Mouse (Mus musculus): ENCODE data around the gene Zbtb3. TPM values are rescaled to one million over a fixed set of nuclear protein-coding genes. Genes with fewer than 3 reads are reported as not detected.

Zbtb3 gene
- polyA plus RNA-seq, 1 experiment from 2014 or later, result 1.5 TPM

DNA sequence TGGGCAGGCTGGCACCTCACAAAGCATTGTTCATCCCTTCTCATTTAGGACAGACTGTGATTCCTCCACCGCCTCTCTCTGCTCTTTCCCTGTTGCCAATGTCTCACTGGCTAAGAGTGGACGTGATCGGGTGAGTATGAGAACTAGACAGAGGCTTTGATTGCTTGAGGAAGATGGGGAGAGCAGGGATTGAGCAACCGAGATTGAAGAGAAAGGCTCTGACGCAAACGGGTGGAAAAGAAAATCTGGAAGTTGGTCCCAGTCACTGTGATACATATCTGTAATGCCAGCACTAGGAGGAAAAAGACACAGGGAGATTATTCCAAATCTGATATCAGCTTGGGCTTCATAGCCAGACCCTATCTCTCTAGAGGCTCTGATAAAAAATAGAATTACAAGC is 40.6 kb downstream of the Zbtb3 start:
- Histone ChIP-seq H3K4me1 (replicated peaks) (peaks cover 38% of the 10 kb centered on the region), H3K27ac (no peak overlapping the region), H3K9me3 (replicated peaks) (no peaks in the 10 kb centered on the region), H3K4me3 (replicated peaks) (no peak overlapping the region), H3K27me3 (no peaks in the 10 kb centered on the region), H3K9ac (no peak overlapping the region), H3K36me3 (peaks cover 34% of the 10 kb centered on the region), H3K4me2 (no peak overlapping the region)
- WGBS (ENCODE audit: insufficient replicate concordance), result 70% methylated on average over 6 of the region's 6 CpGs
- ATAC-seq (ENCODE audit: low read depth) (no peak), DNase-seq (no peak)

DNA sequence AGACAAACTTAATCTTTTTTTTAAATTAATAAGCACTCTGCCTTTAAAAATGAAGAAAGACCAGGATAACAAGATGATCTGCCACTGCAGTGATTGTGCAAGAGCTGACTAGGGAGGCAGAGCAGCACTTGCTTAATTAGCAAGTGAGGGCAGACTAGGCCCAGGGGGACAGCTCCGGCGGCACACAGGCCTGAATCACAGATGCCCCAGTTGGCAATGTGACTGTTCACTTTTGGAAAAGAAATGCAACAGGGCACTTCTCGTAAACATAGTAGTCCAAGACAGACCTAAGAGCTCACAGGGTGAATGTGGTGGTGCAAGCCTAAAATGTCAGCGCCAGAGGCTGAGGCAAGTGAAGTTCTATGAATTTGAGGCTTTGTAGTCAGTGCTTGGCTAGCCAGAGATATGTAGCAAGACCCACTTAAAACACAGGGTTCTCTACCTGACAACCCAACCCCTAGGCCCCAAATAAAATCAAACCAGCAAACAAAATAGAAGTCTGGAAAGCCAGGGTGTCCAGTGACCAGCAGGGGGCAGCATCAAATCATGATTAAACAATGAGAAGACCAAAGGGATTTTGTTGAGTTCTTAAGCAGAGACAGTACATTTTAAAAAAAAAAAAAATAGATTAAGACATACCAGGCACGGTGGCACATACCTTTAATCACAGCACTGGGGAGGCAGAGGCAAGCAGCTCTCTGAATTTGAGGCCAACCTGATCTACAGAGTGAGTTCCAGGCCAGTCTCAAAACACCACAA is 42.2 kb downstream of the Zbtb3 start:
- no peaks in the 10 kb centered on the region for H3K27me3 ChIP-seq
- no peak overlapping the region for H3K27ac ChIP-seq
- 57% methylated on average over 5 of the region's 5 CpGs for WGBS (ENCODE audit: insufficient replicate concordance)
- no peak overlapping the region for H3K4me2 ChIP-seq
- no peak overlapping the region for H3K4me3 ChIP-seq (replicated peaks)
- ATAC-seq (ENCODE audit: low read depth), result no peak
- H3K9me3 ChIP-seq (replicated peaks), result no peaks in the 10 kb centered on the region
- peak; percentile 48 for DNase-seq
- peaks cover 22% of the 10 kb centered on the region for H3K4me1 ChIP-seq (replicated peaks)
- H3K9ac ChIP-seq, result no peak overlapping the region
- peaks cover 41% of the 10 kb centered on the region for H3K36me3 ChIP-seq

DNA sequence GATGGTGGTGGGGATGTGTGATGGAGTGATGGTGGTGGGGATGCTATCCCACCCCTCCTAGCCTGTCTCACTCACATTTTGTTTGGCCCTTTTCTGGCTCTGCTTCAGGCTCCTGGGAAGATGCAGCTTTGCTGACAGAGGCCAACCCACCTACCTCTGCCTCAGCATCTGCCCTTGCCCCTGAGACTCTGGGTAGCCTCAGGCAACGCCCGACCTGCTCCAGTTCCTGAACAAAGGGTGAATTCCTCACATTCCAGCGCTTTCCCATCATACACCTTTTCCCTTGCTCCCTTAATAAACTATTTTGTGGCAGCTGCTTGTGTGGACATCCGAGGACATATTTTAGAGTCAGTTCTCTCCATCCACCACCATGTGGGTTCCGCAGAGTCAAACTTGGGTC is 46.0 kb downstream of the Zbtb3 start:
- Histone ChIP-seq H3K9me3 (replicated peaks) (no peaks in the 10 kb centered on the region), H3K4me3 (replicated peaks) (no peak overlapping the region), H3K27ac (no peak overlapping the region), H3K4me1 (replicated peaks) (peaks cover 10% of the 10 kb centered on the region), H3K27me3 (no peaks in the 10 kb centered on the region), H3K36me3 (peaks cover 38% of the 10 kb centered on the region), H3K4me2 (no peak overlapping the region), H3K9ac (no peak overlapping the region)
- DNase-seq (no peak), ATAC-seq (ENCODE audit: low read depth) (no peak)
- WGBS (ENCODE audit: insufficient replicate concordance), result 75% methylated on average over 5 of the region's 5 CpGs

- H3K4me1 ChIP-seq (replicated peaks), result peaks cover 7% of the 10 kb centered on the region
- no peak within 1 kb of the TSS for H3K9ac ChIP-seq
- H3K27me3 ChIP-seq, result no peaks in the 10 kb centered on the region
- peaks cover 32% of the 10 kb centered on the region for H3K36me3 ChIP-seq
- DNase-seq (no peak), ATAC-seq (ENCODE audit: low read depth) (peak; percentile 65; the same call in 1 of the 2 replicates)
- H3K27ac ChIP-seq, result no peak within 1 kb of the TSS
- H3K4me2 ChIP-seq, result no peak within 1 kb of the TSS
- no peak within 1 kb of the TSS for H3K4me3 ChIP-seq (replicated peaks)
- 46% methylated on average over 7 of the region's 7 CpGs for WGBS (ENCODE audit: insufficient replicate concordance)
- no peaks in the 10 kb centered on the region for H3K9me3 ChIP-seq (replicated peaks)
Measured at GRCm38 (mm10) chr19:8850402-8850901, 48.1 kb downstream of the Zbtb3 start, which contains the start of gene Lrrn4cl. Gene Lrrn4cl (plus strand): TSS chr19:8850768.

GRCm38 (mm10) chr19:8851639-8852038 is 49.3 kb downstream of the Zbtb3 start:
- Histone ChIP-seq H3K4me3 (replicated peaks) (no peak overlapping the region), H3K4me2 (no peak overlapping the region), H3K27me3 (no peaks in the 10 kb centered on the region), H3K4me1 (replicated peaks) (peaks cover 7% of the 10 kb centered on the region), H3K9me3 (replicated peaks) (no peaks in the 10 kb centered on the region), H3K36me3 (peaks cover 20% of the 10 kb centered on the region), H3K9ac (no peak overlapping the region), H3K27ac (no peak overlapping the region)
- ATAC-seq (ENCODE audit: low read depth) (no peak), DNase-seq (no peak)
- WGBS (ENCODE audit: insufficient replicate concordance), result 44% methylated on average over 7 of the region's 7 CpGs

DNA sequence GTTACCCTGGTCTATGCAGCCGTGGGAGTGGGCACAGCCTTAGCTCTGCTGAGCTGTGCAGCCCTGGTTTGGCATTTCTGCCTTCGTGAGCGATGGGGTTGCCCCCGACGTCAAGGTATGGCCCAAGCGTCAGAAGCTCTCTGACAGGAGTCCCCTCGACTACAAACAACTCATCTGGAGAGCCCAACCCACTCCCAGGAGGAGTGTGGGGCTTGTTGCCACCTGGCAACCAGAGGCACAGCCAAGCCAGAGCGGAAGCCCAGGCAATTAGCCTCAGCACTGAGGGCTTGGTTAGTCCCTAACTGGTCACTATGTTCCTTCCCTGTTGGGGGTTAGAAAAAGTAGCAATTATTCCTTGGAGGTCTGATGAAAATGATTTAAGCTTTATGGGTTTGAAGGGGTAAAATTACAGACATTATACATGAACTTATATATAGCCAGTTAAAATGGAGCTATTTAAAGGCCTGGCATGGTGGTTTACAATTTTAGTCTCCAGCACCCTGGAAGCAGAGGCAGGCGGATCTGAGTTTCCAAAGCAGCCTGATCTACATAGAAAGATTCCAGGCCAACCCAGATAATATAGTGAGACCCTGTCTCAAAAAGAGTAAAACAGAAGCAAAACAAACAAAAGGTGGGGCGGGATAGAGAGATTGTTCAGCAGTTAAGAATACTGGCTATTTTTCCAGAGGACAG is 50.0 kb downstream of the Zbtb3 start:
- WGBS (ENCODE audit: insufficient replicate concordance), result 60% methylated on average over 10 of the region's 10 CpGs

DNA sequence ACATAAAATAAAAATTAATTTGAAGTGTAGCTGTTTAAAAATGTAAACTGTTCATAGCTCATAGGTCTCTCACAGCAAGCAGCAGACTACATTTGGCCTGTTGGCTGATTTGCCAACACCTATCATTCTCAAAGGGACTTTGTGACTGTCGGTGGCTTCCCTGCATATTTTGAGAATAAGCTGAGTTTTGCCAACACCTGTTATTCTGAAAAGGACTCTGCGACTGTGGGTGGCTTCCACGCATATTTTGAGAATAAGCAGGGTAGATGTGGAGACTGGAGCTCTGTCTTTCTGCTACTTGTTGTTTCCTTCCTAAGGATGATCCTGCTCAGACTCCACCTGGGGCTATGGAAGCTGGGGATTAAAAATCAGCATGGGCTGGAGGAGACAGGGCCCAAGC is 50.8 kb downstream of the Zbtb3 start:
- DNase-seq (no peak), ATAC-seq (ENCODE audit: low read depth) (no peak)
- no peaks in the 10 kb centered on the region for H3K27me3 ChIP-seq
- H3K9ac ChIP-seq, result no peak overlapping the region
- H3K4me3 ChIP-seq (replicated peaks), result no peak overlapping the region
- 68% methylated on average over 3 of the region's 3 CpGs for WGBS (ENCODE audit: insufficient replicate concordance)
- no peaks in the 10 kb centered on the region for H3K9me3 ChIP-seq (replicated peaks)
- no peak overlapping the region for H3K27ac ChIP-seq
- no peak overlapping the region for H3K4me2 ChIP-seq
- peaks cover 7% of the 10 kb centered on the region for H3K4me1 ChIP-seq (replicated peaks)
- H3K36me3 ChIP-seq, result peaks cover 6% of the 10 kb centered on the region; the same call in 1 of the 2 replicates

More for the DNA sequence above, 50.0 kb downstream of the Zbtb3 start:
- no peaks in the 10 kb centered on the region for H3K27me3 ChIP-seq
- H3K4me3 ChIP-seq (replicated peaks), result no peak overlapping the region
- peaks cover 13% of the 10 kb centered on the region for H3K36me3 ChIP-seq
- H3K4me2 ChIP-seq, result no peak overlapping the region
- H3K27ac ChIP-seq, result no peak overlapping the region
- DNase-seq (no peak), ATAC-seq (ENCODE audit: low read depth) (no peak)
- no peaks in the 10 kb centered on the region for H3K9me3 ChIP-seq (replicated peaks)
- peaks cover 7% of the 10 kb centered on the region for H3K4me1 ChIP-seq (replicated peaks)
- no peak overlapping the region for H3K9ac ChIP-seq

Other genes starting within 250 kb of the Zbtb3 start
- 1.3 and 1.6 TPM in 2 replicates for gene Slc22a8, start 211.3 kb upstream of the Zbtb3 start, polyA plus RNA-seq (2015; fragmentation: Nextera tagmentation; extraction: Ambion mirVana)
- not detected in 2 replicates for gene Slc22a6, start 184.5 kb upstream of the Zbtb3 start, polyA plus RNA-seq (2015; fragmentation: Nextera tagmentation; extraction: Ambion mirVana)
- gene Chrm1, start 138.8 kb upstream of the Zbtb3 start, polyA plus RNA-seq (2015; fragmentation: Nextera tagmentation; extraction: Ambion mirVana), result not detected in 2 replicates
- gene Slc3a2, start 79.2 kb upstream of the Zbtb3 start, polyA plus RNA-seq (2015; fragmentation: Nextera tagmentation; extraction: Ambion mirVana), result 118 and 128 TPM in 2 replicates
- gene Wdr74, start 66.7 kb upstream of the Zbtb3 start, polyA plus RNA-seq (2015; fragmentation: Nextera tagmentation; extraction: Ambion mirVana), result 80.8 and 81.6 TPM in 2 replicates
- gene 1700092M07Rik, start 61.8 kb upstream of the Zbtb3 start, polyA plus RNA-seq (2015; fragmentation: Nextera tagmentation; extraction: Ambion mirVana), result 0.81 and 1.3 TPM in 2 replicates
- 48.2 and 51.9 TPM in 2 replicates for gene Stx5a, start 61.1 kb upstream of the Zbtb3 start, polyA plus RNA-seq (2015; fragmentation: Nextera tagmentation; extraction: Ambion mirVana)
- gene Nxf1, start 45.5 kb upstream of the Zbtb3 start, polyA plus RNA-seq (2015; fragmentation: Nextera tagmentation; extraction: Ambion mirVana), result 93.3 and 104 TPM in 2 replicates
- gene Tmem223, start 31.6 kb upstream of the Zbtb3 start, polyA plus RNA-seq (2015; fragmentation: Nextera tagmentation; extraction: Ambion mirVana), result 66.1 and 74.2 TPM in 2 replicates
- gene Tmem179b, start 28.1 kb upstream of the Zbtb3 start, polyA plus RNA-seq (2015; fragmentation: Nextera tagmentation; extraction: Ambion mirVana), result 93.6 and 97.1 TPM in 2 replicates
- 16.6 and 17.2 TPM in 2 replicates for gene Taf6l, start 16.1 kb upstream of the Zbtb3 start, polyA plus RNA-seq (2015; fragmentation: Nextera tagmentation; extraction: Ambion mirVana)
- gene Polr2g, start 4.0 kb upstream of the Zbtb3 start, polyA plus RNA-seq (2015; fragmentation: Nextera tagmentation; extraction: Ambion mirVana), result 105 and 110 TPM in 2 replicates
- gene Ttc9c, start 16.8 kb downstream of the Zbtb3 start, polyA plus RNA-seq (2015; fragmentation: Nextera tagmentation; extraction: Ambion mirVana), result 25.1 and 27.4 TPM in 2 replicates
- gene Hnrnpul2, start 17.5 kb downstream of the Zbtb3 start, polyA plus RNA-seq (2015; fragmentation: Nextera tagmentation; extraction: Ambion mirVana), result 2.8 and 3.0 TPM in 2 replicates
- not detected in 2 replicates for gene AC129217.1, start 27.2 kb downstream of the Zbtb3 start, polyA plus RNA-seq (2015; fragmentation: Nextera tagmentation; extraction: Ambion mirVana)
- 33.8 and 37.2 TPM in 2 replicates for gene Bscl2, start 34.9 kb downstream of the Zbtb3 start, polyA plus RNA-seq (2015; fragmentation: Nextera tagmentation; extraction: Ambion mirVana)
- 0.52 and 0.73 TPM in 2 replicates for gene Gng3, start 36.6 kb downstream of the Zbtb3 start, polyA plus RNA-seq (2015; fragmentation: Nextera tagmentation; extraction: Ambion mirVana)
- 0.05 and 0.18 TPM in 2 replicates for gene Lrrn4cl, start 48.2 kb downstream of the Zbtb3 start, polyA plus RNA-seq (2015; fragmentation: Nextera tagmentation; extraction: Ambion mirVana)
- gene Ubxn1, start 68.9 kb downstream of the Zbtb3 start, polyA plus RNA-seq (2015; fragmentation: Nextera tagmentation; extraction: Ambion mirVana), result 112 and 125 TPM in 2 replicates
- 37.8 and 38.5 TPM in 2 replicates for gene Uqcc3, start 78.4 kb downstream of the Zbtb3 start, polyA plus RNA-seq (2015; fragmentation: Nextera tagmentation; extraction: Ambion mirVana)
- gene Lbhd1, start 81.2 kb downstream of the Zbtb3 start, polyA plus RNA-seq (2015; fragmentation: Nextera tagmentation; extraction: Ambion mirVana), result 81.2 and 113 TPM in 2 replicates
- gene Gm49403, start 81.4 kb downstream of the Zbtb3 start, polyA plus RNA-seq (2015; fragmentation: Nextera tagmentation; extraction: Ambion mirVana), result not detected in 2 replicates
- 89.5 and 92.3 TPM in 2 replicates for gene 1810009A15Rik, start 86.3 kb downstream of the Zbtb3 start, polyA plus RNA-seq (2015; fragmentation: Nextera tagmentation; extraction: Ambion mirVana)
- gene Gm49416, start 86.4 kb downstream of the Zbtb3 start, polyA plus RNA-seq (2015; fragmentation: Nextera tagmentation; extraction: Ambion mirVana), result not detected in 2 replicates
- gene Ints5, start 90.5 kb downstream of the Zbtb3 start, polyA plus RNA-seq (2015; fragmentation: Nextera tagmentation; extraction: Ambion mirVana), result 26.1 and 26.5 TPM in 2 replicates
- 41.4 and 52.7 TPM in 2 replicates for gene Ganab, start 95.5 kb downstream of the Zbtb3 start, polyA plus RNA-seq (2015; fragmentation: Nextera tagmentation; extraction: Ambion mirVana)
- gene B3gat3, start 117.8 kb downstream of the Zbtb3 start, polyA plus RNA-seq (2015; fragmentation: Nextera tagmentation; extraction: Ambion mirVana), result 20.1 and 22.8 TPM in 2 replicates
- 2.7 and 2.8 TPM in 2 replicates for gene Rom1, start 126.8 kb downstream of the Zbtb3 start, polyA plus RNA-seq (2015; fragmentation: Nextera tagmentation; extraction: Ambion mirVana)
- gene Eml3, start 127.0 kb downstream of the Zbtb3 start, polyA plus RNA-seq (2015; fragmentation: Nextera tagmentation; extraction: Ambion mirVana), result 14.4 and 15.2 TPM in 2 replicates
- 99.5 and 114 TPM in 2 replicates for gene Mta2, start 139.3 kb downstream of the Zbtb3 start, polyA plus RNA-seq (2015; fragmentation: Nextera tagmentation; extraction: Ambion mirVana)
- gene Tut1, start 151.3 kb downstream of the Zbtb3 start, polyA plus RNA-seq (2015; fragmentation: Nextera tagmentation; extraction: Ambion mirVana), result 18.7 and 20.2 TPM in 2 replicates
- gene Eef1g, start 164.5 kb downstream of the Zbtb3 start, polyA plus RNA-seq (2015; fragmentation: Nextera tagmentation; extraction: Ambion mirVana), result 298 and 320 TPM in 2 replicates
- 1.4 and 1.6 TPM in 2 replicates for gene Ahnak, start 186.7 kb downstream of the Zbtb3 start, polyA plus RNA-seq (2015; fragmentation: Nextera tagmentation; extraction: Ambion mirVana)

All from liver, embryonic 13.5 days (tissue).